Mouse (Mus musculus): ENCODE measurements at regions not wholly inside any gene's neighbourhood (a gene's known extent, or its start where the extent isn't known, plus 50 kb on each side); places are given as distances from the start of the nearest gene placed in this dataset.

DNA sequence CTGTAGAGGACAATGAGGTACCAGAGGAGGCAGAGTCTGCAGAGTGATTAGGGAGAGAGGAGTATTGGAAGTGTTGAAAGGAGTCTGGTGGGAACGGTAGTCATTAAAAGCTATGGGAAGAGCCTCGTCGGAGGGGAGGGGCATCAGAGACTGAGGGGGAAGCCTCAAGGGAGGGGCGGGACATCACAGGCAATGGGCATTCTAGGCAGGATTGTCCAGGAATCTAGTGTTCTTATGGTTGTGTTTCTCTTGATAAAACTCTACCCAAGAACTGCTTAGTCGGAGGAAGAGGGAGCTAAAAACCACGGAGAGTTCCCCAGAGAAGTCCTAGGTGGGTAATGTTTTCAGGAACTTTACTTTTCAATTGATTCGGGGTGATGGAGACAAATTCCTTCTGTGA is 90.2 kb downstream of the Sec23ip start:
- DNase-seq (ENCODE audit: low spot score): no peak

DNA sequence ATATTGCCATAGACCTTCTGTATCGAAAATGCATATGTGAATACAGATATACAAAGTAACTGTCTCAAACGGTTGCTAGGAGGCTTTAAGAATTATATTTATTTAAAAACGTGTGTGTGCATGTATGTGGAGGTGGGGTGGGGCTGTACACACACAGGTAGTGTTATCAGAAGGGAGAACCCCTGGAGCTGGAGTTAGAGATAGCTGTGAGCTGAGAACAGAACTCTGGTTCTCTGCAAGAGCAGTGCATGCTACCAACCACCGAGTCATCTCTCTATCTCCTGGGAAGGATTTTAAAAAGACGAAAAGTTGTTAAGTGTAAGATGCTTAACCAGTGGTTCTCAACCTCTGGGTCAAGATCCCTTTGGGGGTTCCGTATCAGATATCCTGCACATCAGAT is 91.7 kb downstream of the Sec23ip start:
- no peak for DNase-seq (ENCODE audit: low spot score)

DNA sequence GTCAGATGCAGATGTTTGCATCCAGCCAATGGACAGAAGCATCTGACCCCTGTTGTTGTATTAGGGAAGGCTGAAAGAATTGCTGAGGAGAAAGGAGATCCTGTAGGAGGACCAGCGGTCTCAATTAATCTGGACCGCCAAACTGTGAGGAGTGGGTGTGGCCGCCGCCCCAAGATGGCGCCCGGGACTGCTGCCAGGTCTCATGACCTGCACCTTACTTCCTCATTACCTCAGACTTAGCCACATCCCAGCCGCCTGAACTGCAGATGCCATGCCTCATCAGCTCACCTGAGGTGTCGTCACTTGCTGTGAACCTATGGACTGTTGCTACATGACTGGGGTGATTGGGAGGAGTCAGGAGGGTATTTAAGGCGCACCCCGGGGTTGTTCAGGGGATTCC is 97.8 kb downstream of the Sec23ip start:
- DNase-seq (ENCODE audit: low spot score): no peak

DNA sequence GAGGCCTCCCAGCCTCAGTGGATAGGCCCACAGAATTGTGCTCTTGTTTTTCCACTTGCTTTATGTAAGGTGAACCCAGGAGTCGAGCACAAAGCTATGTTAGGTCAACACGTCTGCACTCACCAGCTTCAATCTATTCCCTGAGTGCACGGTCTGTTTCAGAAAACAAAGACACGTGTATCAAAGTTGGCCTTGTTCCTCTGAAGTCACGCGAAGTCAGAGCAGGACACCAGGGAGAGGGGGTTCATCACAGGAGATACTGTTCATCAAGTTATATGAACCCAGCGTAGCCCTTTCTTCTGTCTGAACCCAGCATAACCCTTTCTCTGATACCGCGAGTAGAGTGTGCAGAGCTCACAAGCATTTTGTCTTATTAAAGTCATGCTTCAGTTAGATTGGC is 98.8 kb downstream of the Sec23ip start:
- no peak for DNase-seq (ENCODE audit: low spot score)

DNA sequence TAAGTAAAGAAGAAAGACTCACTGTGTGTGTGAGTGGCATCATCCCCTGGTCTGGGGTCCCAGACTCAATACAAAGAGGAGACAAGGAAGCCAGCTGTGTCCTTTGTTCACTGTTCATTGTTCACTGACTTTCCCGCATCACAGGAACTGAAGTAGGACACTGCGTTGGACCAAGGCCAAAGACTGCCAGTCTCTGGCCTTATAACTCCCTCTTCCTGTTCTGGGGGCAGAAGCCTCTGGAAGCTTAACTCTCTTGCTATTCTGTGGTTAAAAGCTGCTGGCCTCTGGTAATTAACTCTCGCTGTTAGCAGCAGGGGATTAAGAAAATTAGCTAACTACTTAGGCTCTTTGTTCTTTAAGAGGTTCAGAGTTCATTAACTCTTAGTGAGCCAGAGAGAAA is 104.5 kb downstream of the Sec23ip start:
- no peak for DNase-seq (ENCODE audit: low spot score)

DNA sequence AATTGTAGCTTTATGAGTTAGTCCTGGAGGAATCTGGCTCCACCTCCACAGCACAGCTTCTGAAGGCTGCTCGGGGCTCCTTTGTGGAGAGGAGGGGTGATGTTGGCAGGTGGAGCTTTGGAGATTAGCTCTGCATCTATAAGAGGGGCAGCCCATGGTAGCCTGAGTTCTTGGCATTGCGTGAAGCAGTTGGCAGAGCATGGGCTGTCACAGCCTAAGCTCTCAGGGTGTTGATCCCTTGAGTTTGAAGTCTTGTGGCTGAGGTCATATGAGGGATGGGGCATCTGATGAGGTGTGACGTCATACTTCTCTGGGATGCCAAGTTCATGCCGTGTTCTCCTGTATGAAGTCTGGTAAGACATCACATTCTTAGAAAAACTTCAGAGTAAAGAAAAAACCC is 109.5 kb downstream of the Sec23ip start:
- DNase-seq (ENCODE audit: low spot score): no peak

DNA sequence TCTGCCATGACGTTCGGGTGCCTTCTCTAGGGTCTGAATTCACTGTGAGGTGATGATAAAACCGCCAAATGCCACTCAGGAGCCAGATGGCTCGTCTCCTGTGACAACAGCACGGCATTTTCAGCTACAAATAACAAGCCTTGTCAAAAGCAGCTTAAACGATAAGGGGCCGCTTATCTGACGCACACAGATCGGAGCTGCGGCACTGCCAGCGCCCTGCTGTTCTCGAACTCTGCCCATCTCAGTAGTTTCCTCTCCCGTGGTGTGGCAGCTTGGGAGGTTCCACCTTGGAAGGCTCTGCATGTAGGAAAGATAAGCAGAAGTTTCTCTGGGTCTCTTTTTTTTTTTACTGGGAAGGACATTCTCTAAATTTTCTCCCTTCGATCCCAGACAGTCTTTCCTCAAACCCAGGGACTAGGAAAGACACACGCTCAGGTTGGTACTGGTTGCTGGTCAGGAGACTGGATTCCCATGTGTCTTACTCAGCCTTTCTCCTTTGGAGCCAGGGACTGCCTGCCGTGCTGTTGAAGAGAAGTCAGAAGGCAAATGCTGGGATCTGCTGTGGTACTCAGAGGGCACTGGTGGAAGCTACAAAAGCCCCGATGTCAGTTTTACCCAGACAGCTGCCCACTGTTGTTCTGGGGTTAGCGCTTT is 110.1 kb downstream of the Sec23ip start:
- DNase-seq (ENCODE audit: low spot score): peak; percentile 7

DNA sequence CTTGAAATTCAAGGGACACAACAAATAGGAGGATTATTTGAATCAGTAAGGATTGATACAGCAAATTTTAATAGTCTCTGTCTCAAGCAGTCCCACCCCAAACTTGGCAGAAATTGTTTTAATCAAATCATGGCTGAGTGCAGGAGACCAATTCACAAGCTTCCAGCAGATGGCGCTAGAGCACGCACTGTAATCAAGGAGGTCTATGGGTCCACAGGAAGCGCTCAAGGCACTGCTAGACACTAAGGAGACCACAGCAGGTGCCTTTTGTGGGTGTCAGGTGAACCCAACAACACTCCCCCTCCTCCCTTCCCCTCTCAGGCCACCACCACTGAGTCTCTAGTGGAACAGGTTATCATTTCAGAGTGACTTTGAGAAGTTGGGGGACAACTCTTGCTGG is 115.4 kb downstream of the Sec23ip start:
- DNase-seq (ENCODE audit: low spot score): peak; percentile 73

DNA sequence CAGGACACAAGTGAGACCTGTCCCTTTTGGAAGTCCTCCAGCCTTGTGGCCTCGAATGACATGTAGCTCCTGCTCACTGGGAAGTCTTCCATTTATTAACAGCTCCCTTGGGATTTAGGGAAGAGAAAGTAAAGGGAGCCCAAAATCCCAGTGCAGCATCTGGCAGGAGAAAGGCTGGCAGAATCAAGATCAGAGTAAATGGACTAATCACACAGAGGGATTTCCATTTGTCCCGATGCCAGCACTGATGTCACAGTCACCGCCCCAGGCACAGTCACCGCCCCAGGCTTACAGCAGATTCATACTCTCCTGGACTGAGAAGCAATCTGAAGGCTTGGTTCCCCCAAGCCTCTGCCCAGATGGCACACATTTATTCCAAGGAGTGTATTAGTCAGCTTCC is 116.0 kb downstream of the Sec23ip start:
- DNase-seq (ENCODE audit: low spot score): peak; percentile 16

DNA sequence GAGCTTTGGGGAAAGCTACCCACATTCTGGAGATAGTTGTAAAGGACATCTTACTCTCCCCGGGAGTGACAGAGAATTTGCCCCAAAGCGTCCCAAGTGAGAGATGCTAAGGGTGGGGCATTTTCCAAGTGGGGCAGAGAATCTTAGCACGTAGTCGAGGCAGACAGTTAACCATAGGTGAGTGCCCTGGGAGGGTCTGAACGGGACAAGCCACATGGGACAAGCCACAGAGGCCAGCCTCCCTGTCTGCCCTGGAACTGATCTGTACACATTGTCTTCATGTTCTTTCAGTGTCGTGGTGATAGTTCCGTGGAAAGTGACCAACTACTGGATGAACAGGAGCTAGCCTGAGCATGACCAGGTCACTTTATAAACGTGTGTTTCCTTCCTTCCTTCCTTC is 116.6 kb downstream of the Sec23ip start:
- DNase-seq (ENCODE audit: low spot score): no peak

DNA sequence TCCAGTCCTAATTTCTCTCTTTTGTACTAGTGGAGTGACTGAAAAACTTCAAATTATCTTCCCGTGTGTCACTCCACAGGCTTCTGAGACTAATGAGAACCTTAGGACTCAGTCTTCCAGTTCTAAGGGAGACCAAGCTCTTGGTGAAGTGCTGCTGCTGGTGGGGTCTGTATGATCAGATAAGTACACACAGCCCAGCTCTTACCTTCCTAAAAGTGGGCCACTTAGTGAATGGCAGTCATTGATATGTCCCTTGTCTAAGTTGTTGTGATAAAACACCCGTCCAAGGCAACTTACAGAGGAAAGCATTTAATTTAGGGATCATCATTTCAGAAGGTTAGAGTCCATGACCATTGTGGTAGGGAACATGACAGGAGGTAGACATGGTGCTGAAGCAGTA is 124.1 kb downstream of the Sec23ip start:
- no peak for DNase-seq (ENCODE audit: low spot score)

DNA sequence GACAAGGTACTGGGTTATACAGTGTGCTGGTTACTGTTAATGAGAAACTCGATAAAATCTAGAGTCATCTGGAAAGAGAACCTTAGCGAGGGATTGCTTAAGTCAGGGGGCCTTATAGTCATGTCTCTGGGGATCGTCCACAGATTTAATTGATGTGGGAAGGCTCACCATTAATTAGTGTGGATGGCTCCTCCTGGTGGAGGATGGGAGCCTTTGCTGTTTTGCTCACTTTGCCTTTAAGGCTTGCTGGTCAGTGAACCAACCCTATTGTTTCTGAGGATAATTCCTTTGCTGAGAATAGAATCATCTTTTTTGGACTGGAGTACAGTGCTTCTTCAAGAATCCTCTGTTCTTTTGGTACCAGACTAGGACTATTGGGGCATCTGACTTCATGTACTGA is 139.3 kb downstream of the Sec23ip start:
- DNase-seq (ENCODE audit: low spot score): no peak

DNA sequence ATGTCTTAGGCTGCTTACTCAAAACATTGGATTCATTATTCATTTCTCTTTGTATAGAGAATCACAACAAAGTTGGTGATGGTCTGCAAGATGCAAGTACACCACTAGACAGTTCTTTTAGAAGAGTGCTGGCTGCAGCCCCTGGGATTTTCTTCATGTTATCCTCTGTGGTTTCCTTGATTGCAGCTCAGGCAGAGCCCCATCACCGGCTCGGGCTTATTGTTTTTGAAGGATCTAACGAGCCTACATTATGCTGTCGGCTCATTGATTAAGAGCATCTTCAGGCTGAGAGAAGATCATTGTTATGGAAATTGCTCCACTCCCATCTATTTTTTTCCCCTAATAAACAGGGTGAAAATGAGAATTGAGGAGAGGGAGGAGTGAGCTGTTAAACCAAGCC is 140.8 kb downstream of the Sec23ip start:
- no peak for DNase-seq (ENCODE audit: low spot score)

DNA sequence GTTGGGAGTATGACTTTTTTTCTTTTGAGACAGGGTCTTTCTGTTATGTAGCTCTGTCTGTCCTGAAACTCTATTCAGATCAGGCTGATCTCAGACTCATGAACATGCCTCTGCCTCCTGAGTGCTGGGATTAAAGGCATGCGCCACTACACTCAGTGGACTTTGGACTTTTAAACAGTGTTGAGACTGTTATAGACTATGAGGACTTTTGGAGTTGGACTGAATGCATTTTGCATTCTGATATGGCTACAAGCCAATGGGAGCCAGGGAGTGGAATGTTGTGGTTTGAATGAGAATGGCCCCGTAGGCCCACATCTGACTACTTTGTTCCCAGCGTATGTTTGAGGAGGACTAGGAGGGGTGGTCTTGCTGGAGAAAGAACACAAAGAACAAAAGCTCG is 165.4 kb downstream of the Sec23ip start:
- DNase-seq (ENCODE audit: low spot score): no peak

DNA sequence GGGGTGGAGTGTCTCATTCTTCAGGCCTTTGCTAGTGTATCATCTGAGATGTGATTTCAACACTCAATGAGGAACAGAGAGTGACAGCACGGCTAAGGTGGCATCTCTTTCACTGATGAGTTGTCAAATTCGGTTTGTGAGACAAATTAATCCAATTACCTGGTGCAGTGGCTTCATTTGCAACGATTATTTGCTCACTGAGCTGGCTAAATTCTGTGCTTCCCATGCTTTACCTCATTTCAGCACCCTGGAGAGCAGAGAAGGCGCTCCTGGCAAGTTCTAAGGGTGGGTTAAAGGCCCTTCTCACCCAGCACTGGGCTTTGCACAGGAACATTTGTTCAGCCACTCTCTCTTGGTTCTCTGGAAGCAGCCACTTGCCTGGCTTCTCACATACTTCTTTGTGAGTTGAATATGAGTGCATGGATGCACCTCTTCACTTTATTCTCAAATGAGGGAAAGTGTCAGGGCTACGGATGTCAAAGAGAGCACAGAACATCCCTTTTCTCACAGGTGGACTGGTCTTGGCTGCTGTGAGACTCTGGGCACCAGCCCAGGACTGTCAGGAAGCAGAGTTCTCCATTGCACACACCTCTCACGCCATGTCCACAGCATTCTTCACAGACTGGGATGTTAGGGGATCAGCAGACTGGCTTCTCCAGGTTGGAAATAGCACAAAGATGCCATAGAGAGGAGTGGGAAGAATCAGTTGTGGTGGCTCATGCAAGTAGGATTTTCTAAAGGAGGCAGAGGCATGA is 193.4 kb downstream of the Sec23ip start:
- no peak for DNase-seq (ENCODE audit: low spot score)

DNA sequence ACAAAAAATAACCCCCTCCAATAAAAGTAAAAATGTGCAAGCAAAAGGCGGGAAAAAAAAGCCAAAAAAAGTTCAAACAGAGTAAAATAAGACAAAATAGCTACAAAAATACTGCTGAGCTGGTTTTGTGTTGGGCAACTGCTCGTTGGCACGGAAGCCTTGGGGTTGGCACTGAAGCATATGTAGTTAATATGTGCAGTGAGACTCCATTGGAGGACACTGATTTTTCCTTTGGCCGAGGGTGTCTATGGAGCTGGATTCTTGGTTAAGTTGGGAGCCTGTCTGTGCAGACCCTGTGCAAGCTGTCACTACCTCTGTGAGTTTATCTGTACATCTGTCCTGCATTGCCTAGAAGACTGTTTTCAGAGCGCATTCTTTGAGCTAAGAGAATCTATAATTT is 215.8 kb downstream of the Sec23ip start:
- DNase-seq (ENCODE audit: low spot score): no peak

DNA sequence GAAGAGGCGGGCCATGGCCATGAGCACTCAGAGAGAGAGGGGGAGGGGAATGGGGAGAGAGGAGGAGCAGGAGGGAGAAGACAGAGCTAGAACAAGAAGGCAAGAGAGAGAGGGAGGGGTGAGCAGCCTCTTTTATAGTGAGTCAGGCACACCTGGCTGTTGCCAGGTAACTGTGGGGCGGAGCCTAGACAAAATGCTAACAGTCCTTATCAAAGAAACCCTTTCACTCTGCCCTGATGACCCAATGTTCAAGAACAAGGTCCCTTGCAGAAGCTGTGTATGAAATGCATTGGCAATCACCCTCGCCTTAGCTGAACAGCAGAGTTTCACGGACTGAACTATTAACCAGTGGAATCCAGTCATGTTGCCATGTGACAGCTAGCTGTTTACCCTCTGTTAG is 235.2 kb downstream of the Sec23ip start:
- no peak for DNase-seq (ENCODE audit: low spot score)

DNA sequence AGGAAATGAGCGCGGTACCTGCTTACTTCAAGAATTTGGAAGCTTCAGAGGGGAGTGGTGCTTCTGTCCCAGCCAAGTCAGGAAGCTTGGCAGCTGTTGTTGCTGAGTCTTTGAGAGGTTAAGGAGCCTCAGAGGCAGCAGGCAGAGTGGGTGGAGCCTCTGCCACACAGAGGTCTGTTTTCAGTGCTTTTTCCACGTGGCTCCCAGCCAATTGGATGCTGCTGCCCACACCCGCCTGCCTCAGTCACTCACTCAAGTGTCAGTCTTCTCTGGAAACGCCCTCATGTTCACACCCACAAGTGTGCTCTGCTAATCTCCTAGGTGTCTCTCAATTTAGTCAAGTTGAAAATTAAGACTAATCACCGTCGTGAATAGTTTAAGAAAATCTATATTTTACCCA is 236.1 kb downstream of the Sec23ip start:
- no peak for DNase-seq (ENCODE audit: low spot score)

DNA sequence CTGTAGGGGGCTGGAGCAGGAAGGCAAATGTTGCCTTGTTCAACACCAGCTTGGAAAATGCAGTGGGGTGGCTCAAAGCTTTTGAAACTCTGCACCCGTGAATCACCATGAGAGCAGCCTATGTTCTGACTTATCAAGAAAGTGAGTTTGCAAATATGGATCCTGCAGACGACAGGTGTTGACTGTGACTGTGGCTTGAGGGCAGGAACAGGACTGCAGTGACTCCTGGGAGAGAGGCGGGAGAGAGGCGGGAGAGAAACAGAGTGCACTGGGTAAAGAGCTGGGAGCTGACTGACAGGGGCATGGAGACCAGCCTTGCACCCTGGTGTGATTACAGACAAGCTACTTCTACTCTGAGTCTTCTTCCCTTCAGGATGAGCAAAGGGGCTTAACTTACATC is 254.0 kb downstream of the Sec23ip start:
- no peak for DNase-seq (ENCODE audit: low spot score)

DNA sequence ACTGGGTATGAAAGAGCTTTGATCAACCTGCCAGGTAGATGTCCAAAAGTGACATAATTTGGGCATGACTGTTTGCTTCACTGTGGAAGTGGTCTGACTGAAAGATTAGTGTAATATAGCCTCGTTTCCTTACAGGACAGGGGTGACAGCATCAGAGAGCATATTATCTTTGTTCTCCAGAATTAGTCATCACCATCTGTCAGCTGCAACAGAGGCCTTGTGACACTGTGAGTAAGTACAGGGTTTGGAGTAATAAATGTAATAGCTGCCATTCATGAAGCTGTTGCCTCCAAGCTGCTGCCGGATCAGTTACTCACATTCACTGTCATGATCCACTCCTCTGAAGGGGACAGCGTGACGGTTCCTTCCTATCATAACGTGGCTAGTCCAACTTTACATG is 254.4 kb upstream of the Plpp4 start:
- peak; percentile 30 for DNase-seq (ENCODE audit: low spot score)

DNA sequence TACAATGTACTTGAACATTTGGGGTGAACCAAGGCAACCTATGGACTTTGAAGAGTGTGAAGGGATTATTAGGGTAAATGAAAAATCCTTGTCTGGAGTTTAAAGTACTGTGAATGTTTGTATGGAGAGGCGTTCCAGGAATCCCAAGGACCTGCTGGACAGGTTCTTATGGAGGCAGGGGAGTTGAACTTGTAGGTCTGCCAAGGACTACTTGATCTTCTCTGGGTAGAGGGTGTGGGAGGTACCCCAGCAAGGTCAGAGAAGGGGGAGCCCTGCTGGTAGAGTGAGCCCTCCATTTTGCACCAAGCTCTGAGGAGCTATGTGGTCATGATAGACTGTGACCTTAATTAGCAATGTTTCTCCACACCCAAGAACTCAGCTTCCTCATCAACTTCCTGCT is 253.7 kb upstream of the Plpp4 start:
- no peak for DNase-seq (ENCODE audit: low spot score)

DNA sequence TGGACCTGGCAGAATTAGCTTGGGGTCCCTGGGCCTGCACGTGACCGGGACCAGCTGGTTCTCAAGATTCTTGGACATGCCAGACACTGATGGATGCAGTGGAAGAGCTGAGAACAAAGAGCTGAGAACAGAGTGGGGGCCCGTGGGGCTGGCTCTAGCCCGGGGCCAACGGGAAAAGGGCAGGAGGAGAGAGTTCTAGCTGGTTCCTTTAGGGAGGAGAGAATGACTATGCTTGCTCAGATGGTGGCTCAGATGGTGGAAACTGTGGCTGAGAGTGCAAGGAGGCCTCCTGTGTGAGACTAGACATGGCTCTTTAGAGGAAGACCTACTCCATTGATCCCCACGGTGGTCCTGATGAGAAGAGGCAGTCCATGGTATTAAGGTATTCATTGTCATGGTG is 240.5 kb upstream of the Plpp4 start:
- no peak for DNase-seq (ENCODE audit: low spot score)

DNA sequence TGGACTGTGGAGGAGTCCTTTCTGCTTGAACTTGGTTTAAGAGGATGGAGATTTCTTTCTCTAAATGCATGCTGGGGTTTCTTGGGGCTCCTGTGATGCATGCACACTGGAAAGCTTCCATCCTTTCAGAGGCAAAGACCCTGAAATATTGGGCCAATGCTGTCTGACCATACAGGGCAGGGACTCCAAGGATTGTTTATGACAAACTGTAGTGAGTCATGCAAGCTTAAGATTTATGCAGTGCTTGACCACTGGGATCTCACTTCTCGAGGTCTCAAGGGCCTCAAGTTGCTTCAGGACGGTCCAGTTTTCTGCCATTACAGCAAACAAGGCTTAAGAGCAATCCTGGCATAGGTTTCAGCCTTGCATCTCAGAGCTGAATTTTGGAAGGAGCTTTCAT is 229.7 kb upstream of the Plpp4 start:
- DNase-seq (ENCODE audit: low spot score): no peak

DNA sequence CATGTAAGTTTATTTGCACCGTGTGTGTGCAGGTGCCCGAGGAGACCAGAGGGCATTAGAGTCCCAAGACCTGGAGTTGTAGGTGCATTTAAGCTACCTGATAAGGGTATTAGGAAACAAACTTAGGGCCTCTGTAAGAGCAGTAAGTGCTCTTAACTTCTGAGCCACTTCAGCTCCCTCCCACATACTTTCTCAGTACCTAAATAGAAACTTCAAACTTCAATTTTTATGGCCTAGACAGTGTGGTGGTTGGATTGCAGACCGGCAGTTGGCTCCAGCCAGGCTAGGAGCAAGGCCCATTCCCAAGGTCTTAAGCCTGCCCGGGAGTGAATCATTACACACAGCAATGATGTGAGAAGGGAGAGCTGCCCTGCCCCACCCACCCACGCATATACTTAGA is 208.8 kb upstream of the Plpp4 start:
- no peak for DNase-seq (ENCODE audit: low spot score)
